Mouse (Mus musculus) Patski (cell line): ENCODE measurements at regions not wholly inside any gene's neighbourhood (a gene's known extent, or its start where the extent isn't known, plus 50 kb on each side); places are given as distances from the start of the nearest gene placed in this dataset.

Experiments used
- ATAC-seq: fragments of 100-300 bp; one replicate; pipeline ENCODE4 v1.8.0; 2021
- CTCF ChIA-PET: fragments of 350-600 bp; sonication (Branson Sonifier 250); formaldehyde crosslinking; loops from one replicate; lab custom pipeline; 2022; ENCODE audit warnings: inconsistent platforms; lab: Charles Lee
- POLR2A ChIA-PET: fragments of 350-600 bp; sonication (Branson Sonifier 250); formaldehyde crosslinking; loops from one replicate; lab custom pipeline; 2022; ENCODE audit warnings: antibody characterized with exemption, inconsistent platforms; lab: Charles Lee
- DNase-seq: peaks from one replicate; pipeline ENCODE4 v3.0.0-alpha.2; 2011; ENCODE audit warnings: low read depth, low spot score
- H3K27me3 ChIP-seq: fragments of 371-371 bp; one replicate; pipeline ENCODE4 v1.5.1; 2021
- CTCF ChIP-seq: fragments of 100-300 bp; IDR thresholded peaks from one replicate; pipeline ENCODE4 v1.5.1; 2021
- in situ Hi-C: fragments of 300-500 bp; cut with MboI; formaldehyde crosslinking; loops from 3 replicates; pipeline ENCODE4 v1.11.1; 2018; ENCODE audit warnings: low pct_unique_long_range_greater_than_20kb, mixed read lengths

DNA sequence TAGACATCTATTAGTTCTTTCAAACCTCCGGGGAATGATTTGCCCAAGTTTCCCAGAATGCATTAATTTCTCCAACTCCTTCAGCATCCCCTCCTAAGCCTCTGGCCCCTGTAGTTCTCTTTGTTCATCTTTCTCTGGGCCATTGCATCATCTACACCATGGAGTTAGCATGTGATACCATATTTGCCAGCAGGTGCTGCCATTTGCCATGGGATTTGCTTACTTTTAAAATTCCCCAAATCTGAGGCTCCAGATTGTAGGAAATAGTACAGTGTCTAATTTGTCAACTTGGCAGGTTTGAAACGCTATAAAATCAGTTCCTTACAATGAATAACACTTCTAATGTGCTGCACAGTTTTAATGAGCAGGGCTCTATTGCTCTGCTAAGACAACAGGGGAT lies 98.7 kb upstream of the Gm6657 start:
- peaks cover 5% of the 10 kb centered on the region for H3K27me3 ChIP-seq
- no peak for ATAC-seq
- ChIA-PET POLR2A (no interaction called here), CTCF (no interaction called here)
- DNase-seq, result no peak
- peak; percentile 32 for TF ChIP-seq CTCF
- in situ Hi-C loops, result no loop called here

DNA sequence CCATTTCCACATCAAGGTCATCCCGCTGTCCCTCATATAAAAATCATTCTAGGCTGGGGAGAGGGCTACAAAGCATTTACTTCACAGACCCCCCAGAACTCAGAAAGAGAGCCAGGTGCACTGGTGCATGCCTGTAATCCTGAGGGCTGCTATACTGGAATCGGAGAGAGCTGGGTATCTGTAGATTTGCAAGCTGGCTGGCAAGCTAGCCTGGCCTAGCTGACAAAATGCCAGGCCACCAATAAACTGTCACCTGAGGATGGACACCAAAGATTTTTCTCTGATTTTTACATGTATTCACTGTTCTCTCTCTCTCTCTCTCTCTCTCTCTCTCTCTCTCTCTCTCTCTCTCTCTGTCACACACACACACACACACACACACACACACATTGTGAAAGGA lies 98.1 kb upstream of the Gm6657 start:
- peaks cover 5% of the 10 kb centered on the region for H3K27me3 ChIP-seq
- no peak for ATAC-seq
- CTCF ChIA-PET, result no interaction called here
- POLR2A ChIA-PET, result no interaction called here
- in situ Hi-C loops, result no loop called here
- TF ChIP-seq CTCF, result no peak
- no peak for DNase-seq

DNA sequence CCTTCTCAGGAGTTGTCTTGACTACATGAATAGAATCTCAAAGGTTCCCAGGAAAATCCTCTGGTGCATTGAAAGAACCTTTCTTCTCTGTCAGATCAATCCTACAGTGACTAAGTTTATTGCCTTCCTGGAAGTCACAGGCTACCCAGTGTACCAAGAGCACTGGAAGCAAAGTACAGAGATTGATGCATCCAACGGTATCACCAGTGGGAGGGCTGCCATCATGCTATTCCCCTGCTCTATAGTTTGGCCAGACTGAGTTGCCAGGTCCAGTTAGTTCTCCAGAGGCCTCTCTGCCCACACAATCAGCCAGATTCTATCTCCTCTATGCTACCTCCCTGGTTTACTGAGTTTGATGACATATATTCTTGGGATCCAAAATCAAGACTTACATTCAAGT lies 96.9 kb upstream of the Gm6657 start:
- ATAC-seq (no peak), DNase-seq (no peak)
- POLR2A ChIA-PET, result no interaction called here
- H3K27me3 ChIP-seq, result peaks cover 5% of the 10 kb centered on the region
- CTCF ChIA-PET, result interaction anchor here (1.0 kb wide), 1 partner anchor 26 kb away, joined by 3 read pairs; no protein-coding TSS in a partner anchor
- TF ChIP-seq CTCF, result no peak
- in situ Hi-C loops, result no loop called here

DNA sequence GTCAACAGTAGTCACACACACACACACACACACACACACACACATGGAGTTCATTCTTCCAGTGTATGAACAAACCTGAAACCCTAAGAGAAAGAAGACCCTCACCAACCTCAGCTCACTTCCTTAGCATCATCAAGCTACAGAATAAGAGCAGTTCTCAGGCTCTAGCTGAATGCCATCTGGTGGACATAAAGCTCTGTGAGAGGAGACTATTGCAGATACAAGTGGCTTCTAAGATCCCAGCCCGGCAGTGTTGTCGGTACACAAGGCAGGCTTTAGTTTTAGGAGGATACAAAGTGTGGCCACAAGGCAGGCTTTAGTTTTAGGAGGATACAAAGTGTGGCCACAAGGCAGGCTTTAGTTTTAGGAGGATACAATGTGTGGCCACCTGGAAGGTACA lies 96.3 kb upstream of the Gm6657 start:
- CTCF ChIA-PET, result interaction anchor here (1.0 kb wide), 1 partner anchor 27 kb away, joined by 3 read pairs; no protein-coding TSS in a partner anchor
- POLR2A ChIA-PET, result no interaction called here
- no peak for DNase-seq
- H3K27me3 ChIP-seq, result peaks cover 5% of the 10 kb centered on the region
- ATAC-seq, result no peak
- TF ChIP-seq CTCF, result no peak
- in situ Hi-C loops, result no loop called here

DNA sequence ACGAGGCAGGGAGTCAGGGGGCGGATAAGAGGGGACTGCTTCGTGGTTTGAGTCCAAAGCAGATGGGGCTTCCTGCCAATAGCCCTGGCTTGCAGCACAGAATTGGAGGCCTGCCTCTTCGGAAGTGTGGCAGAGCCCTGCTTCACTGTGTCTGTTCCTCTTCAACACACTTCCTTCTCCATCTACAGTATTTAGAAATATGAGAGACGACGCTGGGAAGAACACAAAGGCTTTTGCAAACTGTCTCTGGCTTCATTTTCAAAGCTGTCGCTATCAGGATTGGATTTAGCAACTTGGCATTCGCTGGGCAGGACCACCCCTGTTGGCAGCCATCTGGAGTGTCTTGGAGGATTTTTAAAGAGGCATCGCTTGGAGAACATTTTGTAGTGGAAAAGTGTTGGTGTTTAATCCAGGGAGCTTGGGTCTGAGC lies 95.3 kb upstream of the Gm6657 start:
- DNase-seq (no peak), ATAC-seq (no peak)
- H3K27me3 ChIP-seq, result no peaks in the 10 kb centered on the region
- in situ Hi-C loops, result no loop called here
- no peak for TF ChIP-seq CTCF
- CTCF ChIA-PET, result interaction anchor here (1.0 kb wide), 1 partner anchor 9 kb away, joined by 3 read pairs; no protein-coding TSS in a partner anchor
- POLR2A ChIA-PET, result no interaction called here

DNA sequence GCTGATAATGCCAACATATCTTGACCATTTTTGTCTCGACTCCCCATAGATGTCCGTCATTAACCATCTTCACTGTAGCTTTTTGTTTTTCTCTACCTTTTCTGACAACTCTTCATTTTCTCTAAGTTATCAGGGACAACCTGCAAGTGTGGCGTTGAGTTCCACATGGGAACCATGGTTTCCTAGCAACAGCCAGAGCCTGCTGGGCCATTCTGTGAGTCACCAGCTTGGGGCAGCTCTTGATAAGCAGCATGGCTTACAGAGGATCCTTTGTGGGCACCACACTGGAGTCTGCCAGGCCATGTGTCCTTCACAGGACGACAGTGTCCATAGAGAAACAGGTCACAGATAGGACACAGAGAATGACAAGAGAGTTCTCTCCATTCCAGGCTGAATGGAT lies 94.3 kb upstream of the Gm6657 start:
- no peak for TF ChIP-seq CTCF
- ATAC-seq (no peak), DNase-seq (no peak)
- ChIA-PET POLR2A (no interaction called here), CTCF (interaction anchor here (1.0 kb wide), 1 partner anchor 10 kb away, joined by 3 read pairs; no protein-coding TSS in a partner anchor)
- H3K27me3 ChIP-seq, result peaks cover 5% of the 10 kb centered on the region
- in situ Hi-C loops, result no loop called here

DNA sequence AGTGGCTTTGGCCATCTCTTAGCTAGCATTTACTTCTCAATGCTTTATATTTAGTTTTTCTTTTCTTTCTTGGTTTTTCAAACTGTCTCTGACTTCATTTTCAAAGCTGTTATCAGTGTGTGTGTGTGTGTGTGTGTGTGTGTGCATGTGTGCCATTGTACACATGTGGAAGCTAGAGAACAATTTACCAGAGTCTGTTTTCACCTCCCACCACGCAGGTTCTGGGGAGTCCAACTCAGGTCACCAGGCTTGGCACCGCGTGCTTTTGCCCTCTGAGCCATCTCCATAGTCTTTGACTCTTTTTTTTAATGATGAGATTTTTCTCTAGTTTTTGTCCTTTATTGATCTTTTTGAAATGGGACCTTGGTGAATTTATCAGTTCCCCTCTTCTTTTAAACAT lies 93.3 kb upstream of the Gm6657 start:
- in situ Hi-C loops, result no loop called here
- CTCF ChIA-PET, result interaction anchor here (0.5 kb wide), 1 partner anchor 39 kb away, joined by 3 read pairs; no protein-coding TSS in a partner anchor
- ATAC-seq, result no peak
- no peak for TF ChIP-seq CTCF
- POLR2A ChIA-PET, result interaction anchor here (0.7 kb wide), 1 partner anchor 649 kb away, joined by 3 read pairs; no protein-coding TSS in a partner anchor
- peaks cover 5% of the 10 kb centered on the region for H3K27me3 ChIP-seq
- no peak for DNase-seq

DNA sequence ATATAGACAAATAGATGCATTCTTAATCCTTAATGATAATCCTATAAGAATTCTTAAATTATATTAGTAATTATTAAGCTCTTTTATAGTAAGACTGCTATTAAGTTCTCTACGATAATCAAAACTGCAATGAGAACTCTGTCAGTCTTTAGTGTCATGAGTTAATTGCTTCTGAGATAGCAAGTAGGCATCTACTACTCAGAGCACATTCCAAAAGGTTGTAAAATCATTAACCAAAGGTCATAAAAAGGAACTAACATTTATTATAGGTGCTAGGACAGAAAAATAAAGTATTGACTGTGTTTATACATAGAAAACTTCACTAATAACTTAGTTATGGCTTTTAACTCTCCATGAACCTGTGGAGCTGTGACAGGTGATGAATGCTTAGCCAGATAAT lies 84.1 kb upstream of the Gm6657 start:
- ATAC-seq (no peak), DNase-seq (no peak)
- in situ Hi-C loops, result no loop called here
- ChIA-PET CTCF (interaction anchor here (0.7 kb wide), 1 partner anchor 33 kb away, joined by 3 read pairs; no protein-coding TSS in a partner anchor), POLR2A (no interaction called here)
- TF ChIP-seq CTCF, result no peak
- H3K27me3 ChIP-seq, result peaks cover 16% of the 10 kb centered on the region

DNA sequence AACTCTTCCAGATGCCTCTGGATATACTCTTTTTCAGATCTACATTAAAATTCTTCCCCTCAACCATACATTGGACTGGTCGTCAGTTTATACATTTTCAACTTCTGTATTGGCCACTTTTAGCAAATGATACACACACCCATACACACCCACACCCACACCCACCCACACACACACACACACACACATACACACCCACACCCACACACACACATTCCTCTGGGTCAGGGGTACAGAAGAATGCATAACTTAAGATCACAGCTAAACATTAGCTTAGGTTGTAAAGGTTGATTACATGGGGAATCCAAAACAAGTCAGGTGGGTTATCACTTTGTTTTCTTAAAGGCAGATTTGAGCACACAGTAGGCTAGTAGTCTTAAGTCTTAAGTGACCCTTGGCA lies 75.9 kb upstream of the Gm6657 start:
- ATAC-seq, result no peak
- peaks cover 2% of the 10 kb centered on the region for H3K27me3 ChIP-seq
- TF ChIP-seq CTCF, result no peak
- DNase-seq, result no peak
- ChIA-PET CTCF (no interaction called here), POLR2A (no interaction called here)
- in situ Hi-C loops, result no loop called here

DNA sequence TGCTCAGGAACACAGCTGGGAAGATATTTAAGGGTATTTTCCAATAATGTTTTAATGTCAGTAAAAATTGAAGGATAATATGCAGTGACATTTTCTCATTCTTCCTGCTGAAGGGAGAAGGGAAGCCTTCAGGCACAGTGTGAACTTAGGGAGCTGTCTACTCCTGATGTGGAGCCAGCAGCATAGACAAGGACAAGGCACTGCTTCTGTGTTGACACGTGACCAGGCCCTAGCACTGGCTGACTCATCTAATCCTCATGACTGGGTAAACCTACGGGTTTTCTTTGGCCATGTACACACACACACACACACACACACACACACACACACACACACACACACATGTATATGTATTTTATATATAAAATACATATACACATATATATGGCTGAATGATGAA lies 74.8 kb upstream of the Gm6657 start:
- ATAC-seq (no peak), DNase-seq (no peak)
- POLR2A ChIA-PET, result no interaction called here
- no peak for TF ChIP-seq CTCF
- CTCF ChIA-PET, result interaction anchor here (0.9 kb wide), 1 partner anchor 25 kb away, joined by 3 read pairs; no protein-coding TSS in a partner anchor
- H3K27me3 ChIP-seq, result no peaks in the 10 kb centered on the region
- in situ Hi-C loops, result no loop called here

DNA sequence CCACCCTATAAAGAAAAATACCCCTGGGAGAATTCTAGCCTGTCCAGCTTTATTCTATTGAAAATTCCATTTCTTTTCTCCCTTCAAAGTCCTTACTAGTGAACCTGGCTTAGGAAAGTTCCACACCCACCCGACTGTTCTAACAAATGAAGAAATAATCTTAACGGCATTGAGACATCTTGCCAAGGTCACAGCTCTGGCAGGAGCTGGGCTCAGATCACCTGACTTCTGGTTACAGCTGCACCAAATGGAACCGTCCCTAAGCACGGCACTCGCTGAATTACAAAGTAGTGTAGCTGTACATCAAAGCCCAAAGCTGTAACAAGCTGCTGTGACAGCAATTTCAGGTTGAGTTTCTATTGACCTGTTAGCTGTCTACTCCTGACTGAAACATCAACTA lies 74.2 kb upstream of the Gm6657 start:
- DNase-seq, result no peak

More for the DNA sequence above, 74.2 kb upstream of the Gm6657 start:
- CTCF ChIA-PET, result no interaction called here
- TF ChIP-seq CTCF, result no peak
- POLR2A ChIA-PET, result no interaction called here
- H3K27me3 ChIP-seq, result no peaks in the 10 kb centered on the region
- in situ Hi-C loops, result no loop called here
- no peak for ATAC-seq
